Mouse (Mus musculus) lung, postnatal 0 days (tissue): ENCODE measurements at regions not wholly inside any gene's neighbourhood (a gene's known extent, or its start where the extent isn't known, plus 50 kb on each side); places are given as distances from the start of the nearest gene placed in this dataset.

Source experiments
- CTCF ChIP-seq: IDR thresholded peaks from 2 replicates; pipeline ENCODE4 v1.5.1; 2016; ENCODE audit warnings: antibody characterized with exemption, mild to moderate bottlenecking
- EP300 ChIP-seq: IDR thresholded peaks from 2 replicates; pipeline ENCODE4 v1.6.1; 2016; ENCODE audit warnings: antibody characterized with exemption, mild to moderate bottlenecking, control low read depth

GRCm38 (mm10) chr12:26631795-26632122, 162.8 kb downstream of the Cmpk2 start:
- no peak for TF ChIP-seq CTCF
- no peak for TF ChIP-seq EP300
